Mouse (Mus musculus) forebrain, postnatal 0 days (tissue): ENCODE results near the gene Kcnn1. TPM values are rescaled to one million over a fixed set of nuclear protein-coding genes. Genes with fewer than 3 reads are reported as not detected.

Experiments used
- ATAC-seq: fragments of 200-750 bp; cut with Nextera tagmentation; 2 replicates; pipeline ENCODE4 v1.8.0; 2017; ENCODE audit warnings: mild to moderate bottlenecking, moderate library complexity
- DNase-seq: peaks from one replicate; pipeline ENCODE4 v3.0.0-alpha.2; 2015
- H3K27ac ChIP-seq: fragments of 300-500 bp; sonication (generic); 2 replicates; pipeline ENCODE4 v1.5.1; 2014; ENCODE audit warnings: low read depth, mild to moderate bottlenecking, antibody characterized with exemption, low read length, moderate library complexity, mixed read lengths
- H3K27me3 ChIP-seq: fragments of 300-500 bp; sonication (generic); 2 replicates; pipeline ENCODE4 v1.6.1; 2014; ENCODE audit warnings: mild to moderate bottlenecking, low read length, mixed read lengths; ENCODE audit not compliant: insufficient read depth
- H3K36me3 ChIP-seq: fragments of 300-500 bp; sonication (generic); 2 replicates; pipeline ENCODE4 v1.6.1; 2014; ENCODE audit warnings: mild to moderate bottlenecking, moderate library complexity; ENCODE audit not compliant: insufficient read depth
- H3K4me1 ChIP-seq: fragments of 300-500 bp; sonication (generic); 2 replicates; pipeline ENCODE4 v1.6.1; 2014; ENCODE audit warnings: antibody characterized with exemption; ENCODE audit not compliant: insufficient read depth
- H3K4me2 ChIP-seq: fragments of 300-500 bp; sonication (generic); 2 replicates; pipeline ENCODE4 v1.6.1; 2014; ENCODE audit warnings: low read depth, mild to moderate bottlenecking, moderate library complexity
- H3K4me3 ChIP-seq: fragments of 300-500 bp; sonication (generic); 2 replicates; pipeline ENCODE4 v1.5.1; 2014; ENCODE audit warnings: low read depth, low read length, mixed read lengths
- H3K9ac ChIP-seq: fragments of 300-500 bp; sonication (generic); 2 replicates; pipeline ENCODE4 v1.6.1; 2014; ENCODE audit warnings: mild to moderate bottlenecking
- H3K9me3 ChIP-seq: fragments of 300-500 bp; sonication (generic); 2 replicates; pipeline ENCODE4 v1.6.1; 2016; ENCODE audit warnings: low read length
- CTCF ChIP-seq: sonication (generic); IDR thresholded peaks from 2 replicates; pipeline ENCODE4 v1.5.1; 2016; ENCODE audit warnings: antibody characterized with exemption, control low read depth, low read depth
- WGBS: fragments of 180-500 bp; shearing (Covaris S2); extraction: QIAGEN DNeasy Blood & Tissue Kit; methylation state at CpG from one replicate; pipeline ENCODE4 v1.1.7; 2014; 5-methylcytosine and 5-hydroxymethylcytosine counted together
- microRNA-seq, 2 experiments: library from miRNA; unstranded; fragments of <30 nt; microRNA quantifications; one replicate each; pipeline ENCODE4; 2016
- polyA plus RNA-seq: library from polyadenylated mRNA; unstranded; fragments of >200 nt; fragmentation: Nextera tagmentation; extraction: Ambion mirVana; gene quantifications from 2 replicates; pipeline ENCODE4 v1.2.1, GENCODE M21; 2015
- total RNA-seq: library from RNA; depleted of rRNA; stranded (reverse); fragments of >200 nt; gene quantifications from 2 replicates; pipeline ENCODE4 v1.2.3, GENCODE M21; 2014; rRNA removed

The Kcnn1 gene
- total and polyA plus RNA-seq, 2 experiments from 2014 or later, result 9.8 to 20.5 TPM

- peak; percentile 37 for TF ChIP-seq CTCF
- peaks cover 19% of the 10 kb centered on the region; the same call in 1 of the 2 replicates for H3K36me3 ChIP-seq
- H3K27me3 ChIP-seq, result no peaks in the 10 kb centered on the region
- peak overlapping the region; percentile 87 for H3K9ac ChIP-seq
- H3K27ac ChIP-seq, result peak overlapping the region; percentile 88
- ATAC-seq, result no peak
- no peaks in the 10 kb centered on the region for H3K9me3 ChIP-seq
- H3K4me2 ChIP-seq, result peak overlapping the region; percentile 85
- WGBS, result under 1% methylated on average over 20 of the region's 20 CpGs
- H3K4me1 ChIP-seq, result peaks cover 19% of the 10 kb centered on the region
- peak overlapping the region; percentile 63 for H3K4me3 ChIP-seq
- DNase-seq, result no peak
These were observed 70.4 kb downstream of the Kcnn1 start for GRCm38 (mm10) chr8:70792700-70793099.

Small RNA genes within 50 kb of the gene (microRNA-seq; reads per million reads assigned to microRNA genes)
- gene Mir7067 (0.24 to 0.39 reads per million in 2 experiments), gene Mir7240 (0.85 to 1.9 reads per million in 2 experiments)

Other genes starting within 250 kb of the Kcnn1 start
- 1.4 and 2.8 TPM in 2 replicates for gene Lrrc25, start 247.1 kb downstream of the Kcnn1 start, total RNA-seq
- gene Lrrc25, start 247.1 kb downstream of the Kcnn1 start, polyA plus RNA-seq, result 1.2 TPM in 2 replicates
- gene Gdf15, start 230.8 kb downstream of the Kcnn1 start, total RNA-seq, result 0.90 TPM in 1 of 2 replicates, not detected in the other
- gene Gdf15, start 230.8 kb downstream of the Kcnn1 start, polyA plus RNA-seq, result 0.18 and 0.26 TPM in 2 replicates
- 22.1 and 23.8 TPM in 2 replicates for gene Pgpep1, start 202.9 kb downstream of the Kcnn1 start, total RNA-seq
- gene Pgpep1, start 202.9 kb downstream of the Kcnn1 start, polyA plus RNA-seq, result 22.1 and 26.1 TPM in 2 replicates
- 93.7 and 140 TPM in 2 replicates for gene Lsm4, start 190.0 kb downstream of the Kcnn1 start, total RNA-seq
- gene Lsm4, start 190.0 kb downstream of the Kcnn1 start, polyA plus RNA-seq, result 177 and 231 TPM in 2 replicates
- gene Jund, start 164.3 kb downstream of the Kcnn1 start, total RNA-seq, result 333 and 392 TPM in 2 replicates
- gene Jund, start 164.3 kb downstream of the Kcnn1 start, polyA plus RNA-seq, result 108 and 114 TPM in 2 replicates
- gene Iqcn, start 159.8 kb downstream of the Kcnn1 start, total RNA-seq, result 0.33 TPM in 1 of 2 replicates, not detected in the other
- gene Iqcn, start 159.8 kb downstream of the Kcnn1 start, polyA plus RNA-seq, result 0.03 and 0.08 TPM in 2 replicates
- gene Gm3336, start 144.7 kb downstream of the Kcnn1 start, total RNA-seq, result not detected in 2 replicates
- gene Gm3336, start 144.7 kb downstream of the Kcnn1 start, polyA plus RNA-seq, result not detected in 2 replicates
- gene Pde4c, start 139.5 kb downstream of the Kcnn1 start, total RNA-seq, result 0.48 and 0.62 TPM in 2 replicates
- 0.10 and 0.23 TPM in 2 replicates for gene Pde4c, start 139.5 kb downstream of the Kcnn1 start, polyA plus RNA-seq
- 450 and 499 TPM in 2 replicates for gene Rab3a, start 108.6 kb downstream of the Kcnn1 start, total RNA-seq
- 632 and 673 TPM in 2 replicates for gene Rab3a, start 108.6 kb downstream of the Kcnn1 start, polyA plus RNA-seq
- 33.7 and 39.9 TPM in 2 replicates for gene Mpv17l2, start 102.3 kb downstream of the Kcnn1 start, total RNA-seq
- 60.4 and 61.9 TPM in 2 replicates for gene Mpv17l2, start 102.3 kb downstream of the Kcnn1 start, polyA plus RNA-seq
- gene Pik3r2, start 86.5 kb downstream of the Kcnn1 start, total RNA-seq, result 160 and 170 TPM in 2 replicates
- gene Pik3r2, start 86.5 kb downstream of the Kcnn1 start, polyA plus RNA-seq, result 147 and 153 TPM in 2 replicates
- gene Mast3, start 58.2 kb downstream of the Kcnn1 start, total RNA-seq, result 26.2 and 60.0 TPM in 2 replicates
- gene Mast3, start 58.2 kb downstream of the Kcnn1 start, polyA plus RNA-seq, result 20.3 and 25.2 TPM in 2 replicates
- 0.05 TPM in 1 of 2 replicates, not detected in the other for gene Il12rb1, start 54.8 kb downstream of the Kcnn1 start, total RNA-seq
- not detected in 2 replicates for gene Il12rb1, start 54.8 kb downstream of the Kcnn1 start, polyA plus RNA-seq
- gene Arrdc2, start 23.5 kb downstream of the Kcnn1 start, total RNA-seq, result 15.4 and 25.9 TPM in 2 replicates
- gene Arrdc2, start 23.5 kb downstream of the Kcnn1 start, polyA plus RNA-seq, result 5.6 and 7.1 TPM in 2 replicates
- gene Ccdc124, start 10.7 kb upstream of the Kcnn1 start, total RNA-seq, result 34.7 and 59.9 TPM in 2 replicates
- 161 and 175 TPM in 2 replicates for gene Ccdc124, start 10.7 kb upstream of the Kcnn1 start, polyA plus RNA-seq
- 1.5 and 2.2 TPM in 2 replicates for gene Slc5a5, start 29.5 kb upstream of the Kcnn1 start, total RNA-seq
- gene Slc5a5, start 29.5 kb upstream of the Kcnn1 start, polyA plus RNA-seq, result 2.4 and 3.6 TPM in 2 replicates
- 1,945 and 2,194 TPM in 2 replicates for gene Rpl18a, start 34.2 kb upstream of the Kcnn1 start, total RNA-seq
- gene Rpl18a, start 34.2 kb upstream of the Kcnn1 start, polyA plus RNA-seq, result 2,793 and 3,853 TPM in 2 replicates
- 57.2 and 68.1 TPM in 2 replicates for gene Map1s, start 42.7 kb upstream of the Kcnn1 start, total RNA-seq
- gene Map1s, start 42.7 kb upstream of the Kcnn1 start, polyA plus RNA-seq, result 52.7 and 63.9 TPM in 2 replicates